Mouse (Mus musculus): ENCODE data around the gene Trmt1.

Gene Trmt1

GRCm38 (mm10) chr8:84686191-84687002 lies at the start of gene Trmt1:
TSS of gene Trmt1 (plus strand) at chr8:84686307.
- in situ Hi-C loops (cut with MboI; ENCODE audit: unreplicated experiment in 2 of 2): no loop called here

GRCm38 (mm10) chr8:84637946-84638554 lies 48.1 kb upstream of the Trmt1 start:
- in situ Hi-C loops (cut with MboI; ENCODE audit: unreplicated experiment in 2 of 2): no loop called here

GRCm38 (mm10) chr8:84638555-84639161 lies 47.4 kb upstream of the Trmt1 start:
- in situ Hi-C loops (cut with MboI; ENCODE audit: unreplicated experiment in 2 of 2): no loop called here

- in situ Hi-C loops (cut with MboI; ENCODE audit: unreplicated experiment in 2 of 2): no loop called here
Measured at GRCm38 (mm10) chr8:84639162-84640009, 46.7 kb upstream of the Trmt1 start.

- in situ Hi-C loops (cut with MboI; ENCODE audit: unreplicated experiment in 2 of 2): no loop called here
Measured at GRCm38 (mm10) chr8:84640010-84640588, 46.0 kb upstream of the Trmt1 start.

- in situ Hi-C loops (cut with MboI; ENCODE audit: unreplicated experiment in 2 of 2): no loop called here
Measured at GRCm38 (mm10) chr8:84640617-84641294, 45.4 kb upstream of the Trmt1 start.

- in situ Hi-C loops (cut with MboI; ENCODE audit: unreplicated experiment in 2 of 2): no loop called here
Measured at GRCm38 (mm10) chr8:84641578-84642361, 44.3 kb upstream of the Trmt1 start.

- in situ Hi-C loops (cut with MboI; ENCODE audit: unreplicated experiment in 2 of 2): no loop called here
Measured at GRCm38 (mm10) chr8:84643019-84643418, 43.1 kb upstream of the Trmt1 start.

- in situ Hi-C loops (cut with MboI; ENCODE audit: unreplicated experiment in 2 of 2): no loop called here
Measured at GRCm38 (mm10) chr8:84646800-84647199, 39.3 kb upstream of the Trmt1 start.

- in situ Hi-C loops (cut with MboI; ENCODE audit: unreplicated experiment in 2 of 2): no loop called here
Measured at GRCm38 (mm10) chr8:84647461-84647901, 38.6 kb upstream of the Trmt1 start.

GRCm38 (mm10) chr8:84650213-84650612 lies 35.9 kb upstream of the Trmt1 start:
- in situ Hi-C loops (cut with MboI; ENCODE audit: unreplicated experiment in 2 of 2): no loop called here

GRCm38 (mm10) chr8:84653092-84653631 lies 32.9 kb upstream of the Trmt1 start:
- in situ Hi-C loops (cut with MboI; ENCODE audit: unreplicated experiment in 2 of 2): no loop called here

- in situ Hi-C loops (cut with MboI; ENCODE audit: unreplicated experiment in 2 of 2): no loop called here
Measured at GRCm38 (mm10) chr8:84654597-84654996, 31.5 kb upstream of the Trmt1 start.

GRCm38 (mm10) chr8:84655336-84656190 lies 30.5 kb upstream of the Trmt1 start:
- in situ Hi-C loops (cut with MboI; ENCODE audit: unreplicated experiment in 2 of 2): no loop called here

- in situ Hi-C loops (cut with MboI; ENCODE audit: unreplicated experiment in 2 of 2): no loop called here
Measured at GRCm38 (mm10) chr8:84656191-84656525, 29.9 kb upstream of the Trmt1 start.

GRCm38 (mm10) chr8:84656641-84657126 lies 29.4 kb upstream of the Trmt1 start:
- in situ Hi-C loops (cut with MboI; ENCODE audit: unreplicated experiment in 2 of 2): no loop called here

- in situ Hi-C loops (cut with MboI; ENCODE audit: unreplicated experiment in 2 of 2): no loop called here
Measured at GRCm38 (mm10) chr8:84657203-84657602, 28.9 kb upstream of the Trmt1 start.

- in situ Hi-C loops (cut with MboI; ENCODE audit: unreplicated experiment in 2 of 2): no loop called here
Measured at GRCm38 (mm10) chr8:84657680-84658079, 28.4 kb upstream of the Trmt1 start.

All from v-Abl transformed pro-B cells (cell line).